Mouse (Mus musculus) lung, postnatal 0 days (tissue): ENCODE measurements around the gene Mast3. TPM values are rescaled to one million over a fixed set of nuclear protein-coding genes. Genes with fewer than 3 reads are reported as not detected.

Source experiments
- ATAC-seq: fragments of 200-750 bp; cut with Nextera tagmentation; 2 replicates; pipeline ENCODE4 v1.8.0; 2017; ENCODE audit warnings: moderate library complexity
- DNase-seq: peaks from one replicate; pipeline ENCODE4 v3.0.0-alpha.2; 2016; ENCODE audit warnings: low spot score
- H3K27ac ChIP-seq: fragments of 300-500 bp; sonication (generic); 2 replicates; pipeline ENCODE4 v1.5.1; 2014; ENCODE audit warnings: antibody characterized with exemption, mild to moderate bottlenecking, low read length, mixed read lengths
- H3K27me3 ChIP-seq: fragments of 300-500 bp; sonication (generic); replicated peaks from 2 replicates; pipeline ENCODE4 v1.6.1; 2014; ENCODE audit warnings: low read length, mixed read lengths; ENCODE audit not compliant: insufficient read depth
- H3K36me3 ChIP-seq: fragments of 300-500 bp; sonication (generic); 2 replicates; pipeline ENCODE4 v1.6.1; 2014; ENCODE audit warnings: low read length, mixed read lengths; ENCODE audit not compliant: insufficient read depth
- H3K4me1 ChIP-seq: fragments of 300-500 bp; sonication (generic); 2 replicates; pipeline ENCODE4 v1.6.1; 2014; ENCODE audit warnings: antibody characterized with exemption, low read depth, low read length, mixed read lengths; ENCODE audit not compliant: insufficient read depth
- H3K4me2 ChIP-seq: fragments of 300-500 bp; sonication (generic); replicated peaks from 2 replicates; pipeline ENCODE4 v1.6.1; 2014; ENCODE audit warnings: low read depth, mild to moderate bottlenecking, low read length, moderate library complexity, mixed read lengths
- H3K4me3 ChIP-seq: fragments of 300-500 bp; sonication (generic); 2 replicates; pipeline ENCODE4 v1.5.1; 2014; ENCODE audit warnings: low read depth, low read length
- H3K9ac ChIP-seq: fragments of 300-500 bp; sonication (generic); replicated peaks from 2 replicates; pipeline ENCODE4 v1.6.1; 2014; ENCODE audit warnings: low read depth, mild to moderate bottlenecking
- H3K9me3 ChIP-seq: fragments of 300-500 bp; sonication (generic); 2 replicates; pipeline ENCODE4 v1.6.1; 2016; ENCODE audit warnings: low read length, mixed read lengths
- CTCF ChIP-seq: IDR thresholded peaks from 2 replicates; pipeline ENCODE4 v1.5.1; 2016; ENCODE audit warnings: antibody characterized with exemption, mild to moderate bottlenecking
- EP300 ChIP-seq: IDR thresholded peaks from 2 replicates; pipeline ENCODE4 v1.6.1; 2016; ENCODE audit warnings: antibody characterized with exemption, mild to moderate bottlenecking, control low read depth
- WGBS: fragments of 180-500 bp; shearing (Covaris S2); extraction: QIAGEN DNeasy Blood & Tissue Kit; methylation state at CpG from one replicate; pipeline ENCODE4 v1.1.7; 2014; 5-methylcytosine and 5-hydroxymethylcytosine counted together
- polyA plus RNA-seq: library from polyadenylated mRNA; unstranded; fragments of >200 nt; fragmentation: Nextera tagmentation; extraction: Ambion mirVana; gene quantifications from 2 replicates; pipeline ENCODE4 v1.2.1, GENCODE M21; 2015

The Mast3 gene
- polyA plus RNA-seq, 1 experiment from 2014 or later, result 7.6 TPM

GRCm38 (mm10) chr8:70820101-70820935, 15.5 kb upstream of the Mast3 start:
- H3K27ac ChIP-seq, result no peak overlapping the region

GRCm38 (mm10) chr8:70816679-70817078, 11.8 kb upstream of the Mast3 start:
- TF ChIP-seq EP300, result no peak
- no peak for TF ChIP-seq CTCF
- ATAC-seq, result peak; percentile 66
- DNase-seq, result peak; percentile 63
- Histone ChIP-seq H3K9ac (no peak overlapping the region), H3K4me2 (peak overlapping the region; percentile 28; the same call in 1 of the 2 replicates), H3K4me3 (no peak overlapping the region), H3K4me1 (no peaks in the 10 kb centered on the region), H3K9me3 (no peaks in the 10 kb centered on the region), H3K27ac (no peak overlapping the region), H3K36me3 (no peaks in the 10 kb centered on the region), H3K27me3 (no peaks in the 10 kb centered on the region)
- WGBS, result 11% methylated on average over 25 of the region's 30 CpGs

More at GRCm38 (mm10) chr8:70820101-70820935, 15.5 kb upstream of the Mast3 start:
- Histone ChIP-seq H3K9me3 (no peaks in the 10 kb centered on the region), H3K9ac (no peak overlapping the region), H3K4me1 (no peaks in the 10 kb centered on the region), H3K4me3 (no peak overlapping the region), H3K36me3 (no peaks in the 10 kb centered on the region), H3K4me2 (0 out of 2 replicates have a peak overlapping the region, but pooled peaks have one; percentile 15), H3K27me3 (no peaks in the 10 kb centered on the region)
- DNase-seq, result peak; percentile 92
- 6% methylated on average over 31 of the region's 31 CpGs for WGBS
- TF ChIP-seq EP300 (no peak), CTCF (no peak)
- ATAC-seq, result peak; percentile 87

- TF ChIP-seq EP300, result no peak
- no peak for TF ChIP-seq CTCF
- no peak for ATAC-seq
- Histone ChIP-seq H3K4me3 (no peak overlapping the region), H3K4me1 (no peaks in the 10 kb centered on the region), H3K9me3 (no peaks in the 10 kb centered on the region), H3K36me3 (no peaks in the 10 kb centered on the region), H3K27ac (no peak overlapping the region), H3K27me3 (no peaks in the 10 kb centered on the region), H3K9ac (no peak overlapping the region), H3K4me2 (no peak overlapping the region)
- DNase-seq, result no peak
- 40% methylated on average over 4 of the region's 4 CpGs for WGBS
Observed at GRCm38 (mm10) chr8:70812885-70813284, 8.0 kb upstream of the Mast3 start.

- H3K27me3 ChIP-seq, result no peaks in the 10 kb centered on the region
- WGBS, result 43% methylated on average over 4 of the region's 4 CpGs
- H3K27ac ChIP-seq, result no peak overlapping the region
- ATAC-seq (no peak), DNase-seq (no peak)
- H3K9ac ChIP-seq, result no peak overlapping the region
- no peaks in the 10 kb centered on the region for H3K36me3 ChIP-seq
- no peaks in the 10 kb centered on the region for H3K9me3 ChIP-seq
- no peaks in the 10 kb centered on the region for H3K4me1 ChIP-seq
- H3K4me3 ChIP-seq, result no peak overlapping the region
- TF ChIP-seq EP300 (no peak), CTCF (no peak)
- H3K4me2 ChIP-seq, result no peak overlapping the region
Observed at GRCm38 (mm10) chr8:70812055-70812454, 7.2 kb upstream of the Mast3 start.

- TF ChIP-seq CTCF, result no peak
- no peak for TF ChIP-seq EP300
Observed at GRCm38 (mm10) chr8:70810962-70811680, 6.3 kb upstream of the Mast3 start.

GRCm38 (mm10) chr8:70808955-70809701, 4.3 kb upstream of the Mast3 start:
- TF ChIP-seq CTCF (no peak), EP300 (no peak)
- H3K4me3 ChIP-seq, result no peak overlapping the region
- no peak overlapping the region for H3K9ac ChIP-seq
- DNase-seq (no peak), ATAC-seq (no peak)
- H3K27ac ChIP-seq, result no peak overlapping the region
- no peaks in the 10 kb centered on the region; the same call in 1 of the 2 replicates for H3K4me1 ChIP-seq
- H3K4me2 ChIP-seq, result no peak overlapping the region
- WGBS, result 72% methylated on average over 8 of the region's 8 CpGs
- H3K36me3 ChIP-seq, result no peaks in the 10 kb centered on the region
- no peaks in the 10 kb centered on the region for H3K9me3 ChIP-seq
- no peaks in the 10 kb centered on the region for H3K27me3 ChIP-seq

More at GRCm38 (mm10) chr8:70810962-70811680, 6.3 kb upstream of the Mast3 start:
- H3K4me1 ChIP-seq, result no peaks in the 10 kb centered on the region
- no peaks in the 10 kb centered on the region for H3K9me3 ChIP-seq
- no peak overlapping the region for H3K9ac ChIP-seq
- H3K4me3 ChIP-seq, result no peak overlapping the region
- DNase-seq (no peak), ATAC-seq (peak; percentile 25; the same call in 1 of the 2 replicates)
- no peak overlapping the region for H3K4me2 ChIP-seq
- H3K27me3 ChIP-seq, result no peaks in the 10 kb centered on the region
- 63% methylated on average over 20 of the region's 20 CpGs for WGBS
- no peak overlapping the region for H3K27ac ChIP-seq
- H3K36me3 ChIP-seq, result no peaks in the 10 kb centered on the region
